Mouse (Mus musculus) embryonic fibroblast, embryonic 13.5 days (primary cell): ENCODE results near the gene Pilrb1.
"Not testable (repeated sequence)": the region's sequence is repeated elsewhere in the genome, so short reads cannot be mapped to it uniquely, and the experiment has no call there.

Experiments used
- CTCF ChIP-seq: IDR thresholded peaks from 2 replicates; pipeline ENCODE4 v1.5.1; 2011; ENCODE audit warnings: mild to moderate bottlenecking, control low read depth, low read length, moderate library complexity, borderline replicate concordance; ENCODE audit not compliant: insufficient read depth
- POLR2A ChIP-seq: IDR thresholded peaks from 2 replicates; pipeline ENCODE4 v1.6.1; 2011; ENCODE audit warnings: low read depth, mild to moderate bottlenecking, control low read depth, low read length, moderate library complexity

DNA sequence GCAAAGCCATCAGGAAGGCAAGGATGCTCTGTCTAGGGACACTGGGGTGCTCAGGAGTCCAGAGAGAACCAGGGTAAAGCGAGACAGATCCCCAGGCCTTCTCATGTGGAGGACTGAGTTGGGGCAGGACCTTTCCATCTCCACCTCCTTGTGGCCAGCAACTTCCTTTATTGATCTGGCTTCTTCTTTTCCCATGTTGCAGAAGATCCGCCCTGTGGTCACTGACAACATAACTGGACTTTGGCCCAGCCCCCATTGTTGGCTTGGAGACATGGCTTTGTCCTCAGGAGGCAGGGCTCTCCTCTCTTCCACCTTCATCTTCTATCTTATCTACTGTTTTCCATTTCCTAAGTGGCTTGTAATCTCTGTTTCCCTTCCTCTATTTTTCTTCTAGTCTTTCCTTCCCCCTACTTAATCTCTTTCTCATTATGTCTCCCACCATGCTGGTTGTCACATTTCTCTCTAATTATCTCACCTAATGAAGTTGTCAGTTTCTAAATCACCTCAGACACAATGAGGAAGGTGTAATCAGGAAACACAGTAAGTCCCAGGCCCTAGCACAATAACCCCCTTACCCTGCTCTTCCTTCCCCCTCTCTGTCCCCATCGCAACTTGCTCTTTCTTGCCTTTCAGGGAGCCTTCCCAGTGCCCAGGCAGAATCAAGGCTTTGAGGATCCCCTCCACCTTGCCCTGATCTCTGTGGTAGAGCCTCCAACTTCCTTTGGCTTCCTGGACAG lies 13.9 kb upstream of the Pilrb1 start, which contains the start of gene Pilrb2:
- not testable (repeated sequence) for TF ChIP-seq CTCF, POLR2A
